Mouse (Mus musculus): ENCODE data around the gene Ifnlr1. TPM values are rescaled to one million over a fixed set of nuclear protein-coding genes. Genes with fewer than 3 reads are reported as not detected.

Ifnlr1 gene
- polyA plus RNA-seq, 1 experiment: 0.25 TPM

- Histone ChIP-seq H3K4me1 (ENCODE audit: control insufficient read depth, insufficient read depth, low read length) (no peaks in the 10 kb centered on the region), H3K27ac (ENCODE audit: insufficient read depth, low read length) (no peak overlapping the region), H3K4me3 (ENCODE audit: insufficient read depth, low read length) (no peak overlapping the region)
- TF ChIP-seq CTCF (IDR thresholded peaks at IDR 0.05; ENCODE audit: borderline replicate concordance, insufficient read depth, low read length): no peak
- TF ChIP-seq POLR2A (IDR thresholded peaks at IDR 0.05; ENCODE audit: low read depth, low read length): no peak
Measured at GRCm38 (mm10) chr4:135681789-135682188, 4.3 kb upstream of the Ifnlr1 start.

GRCm38 (mm10) chr4:135683553-135683952 is 2.5 kb upstream of the Ifnlr1 start:
- TF ChIP-seq CTCF (IDR thresholded peaks at IDR 0.05; ENCODE audit: borderline replicate concordance, insufficient read depth, low read length) (peak; percentile 10; the same call in 1 of the 2 replicates), POLR2A (IDR thresholded peaks at IDR 0.05; ENCODE audit: low read depth, low read length) (no peak)
- Histone ChIP-seq H3K4me1 (ENCODE audit: control insufficient read depth, insufficient read depth, low read length) (no peaks in the 10 kb centered on the region), H3K27ac (ENCODE audit: insufficient read depth, low read length) (no peak overlapping the region), H3K4me3 (ENCODE audit: insufficient read depth, low read length) (no peak overlapping the region)

- no peaks in the 10 kb centered on the region for H3K4me1 ChIP-seq (ENCODE audit: control insufficient read depth, insufficient read depth, low read length)
- no peak for TF ChIP-seq POLR2A (IDR thresholded peaks at IDR 0.05; ENCODE audit: low read depth, low read length)
- TF ChIP-seq CTCF (IDR thresholded peaks at IDR 0.05; ENCODE audit: borderline replicate concordance, insufficient read depth, low read length): no peak
- no peak overlapping the region for H3K27ac ChIP-seq (ENCODE audit: insufficient read depth, low read length)
- no peak overlapping the region for H3K4me3 ChIP-seq (ENCODE audit: insufficient read depth, low read length)
Measured at GRCm38 (mm10) chr4:135684731-135685130, 1.4 kb upstream of the Ifnlr1 start.

- Histone ChIP-seq H3K27ac (ENCODE audit: insufficient read depth, low read length) (no peak overlapping the region), H3K4me3 (ENCODE audit: insufficient read depth, low read length) (peak overlapping the region; percentile 37), H3K4me1 (ENCODE audit: control insufficient read depth, insufficient read depth, low read length) (no peaks in the 10 kb centered on the region)
- TF ChIP-seq POLR2A (IDR thresholded peaks at IDR 0.05; ENCODE audit: low read depth, low read length) (no peak), CTCF (IDR thresholded peaks at IDR 0.05; ENCODE audit: borderline replicate concordance, insufficient read depth, low read length) (no peak)
Measured at GRCm38 (mm10) chr4:135686568-135686953, 474 bp downstream of the Ifnlr1 start.

GRCm38 (mm10) chr4:135689797-135690196 is 3.7 kb downstream of the Ifnlr1 start:
- Histone ChIP-seq H3K27ac (ENCODE audit: insufficient read depth, low read length) (no peak overlapping the region), H3K4me1 (ENCODE audit: control insufficient read depth, insufficient read depth, low read length) (no peaks in the 10 kb centered on the region), H3K4me3 (ENCODE audit: insufficient read depth, low read length) (no peak overlapping the region)
- TF ChIP-seq CTCF (IDR thresholded peaks at IDR 0.05; ENCODE audit: borderline replicate concordance, insufficient read depth, low read length) (no peak), POLR2A (IDR thresholded peaks at IDR 0.05; ENCODE audit: low read depth, low read length) (no peak)

- no peak overlapping the region for H3K27ac ChIP-seq (ENCODE audit: insufficient read depth, low read length)
- TF ChIP-seq POLR2A (IDR thresholded peaks at IDR 0.05; ENCODE audit: low read depth, low read length) (no peak), CTCF (IDR thresholded peaks at IDR 0.05; ENCODE audit: borderline replicate concordance, insufficient read depth, low read length) (no peak)
- no peaks in the 10 kb centered on the region for H3K4me1 ChIP-seq (ENCODE audit: control insufficient read depth, insufficient read depth, low read length)
- no peak overlapping the region for H3K4me3 ChIP-seq (ENCODE audit: insufficient read depth, low read length)
Measured at GRCm38 (mm10) chr4:135690241-135690640, 4.2 kb downstream of the Ifnlr1 start.

GRCm38 (mm10) chr4:135692916-135693315 is 6.8 kb downstream of the Ifnlr1 start:
- no peak for TF ChIP-seq CTCF (IDR thresholded peaks at IDR 0.05; ENCODE audit: borderline replicate concordance, insufficient read depth, low read length)
- no peak for TF ChIP-seq POLR2A (IDR thresholded peaks at IDR 0.05; ENCODE audit: low read depth, low read length)
- Histone ChIP-seq H3K27ac (ENCODE audit: insufficient read depth, low read length) (no peak overlapping the region), H3K4me1 (ENCODE audit: control insufficient read depth, insufficient read depth, low read length) (no peaks in the 10 kb centered on the region), H3K4me3 (ENCODE audit: insufficient read depth, low read length) (no peak overlapping the region)

GRCm38 (mm10) chr4:135698498-135698897 is 12.4 kb downstream of the Ifnlr1 start:
- TF ChIP-seq POLR2A (IDR thresholded peaks at IDR 0.05; ENCODE audit: low read depth, low read length): no peak
- no peak for TF ChIP-seq CTCF (IDR thresholded peaks at IDR 0.05; ENCODE audit: borderline replicate concordance, insufficient read depth, low read length)
- no peak overlapping the region for H3K4me3 ChIP-seq (ENCODE audit: insufficient read depth, low read length)
- no peaks in the 10 kb centered on the region for H3K4me1 ChIP-seq (ENCODE audit: control insufficient read depth, insufficient read depth, low read length)
- no peak overlapping the region for H3K27ac ChIP-seq (ENCODE audit: insufficient read depth, low read length)

GRCm38 (mm10) chr4:135703497-135703896 is 17.4 kb downstream of the Ifnlr1 start:
- Histone ChIP-seq H3K4me1 (ENCODE audit: control insufficient read depth, insufficient read depth, low read length) (no peaks in the 10 kb centered on the region), H3K4me3 (ENCODE audit: insufficient read depth, low read length) (no peak overlapping the region), H3K27ac (ENCODE audit: insufficient read depth, low read length) (no peak overlapping the region)
- TF ChIP-seq CTCF (IDR thresholded peaks at IDR 0.05; ENCODE audit: borderline replicate concordance, insufficient read depth, low read length): no peak
- TF ChIP-seq POLR2A (IDR thresholded peaks at IDR 0.05; ENCODE audit: low read depth, low read length): no peak

- H3K4me3 ChIP-seq (ENCODE audit: insufficient read depth, low read length): no peak overlapping the region
- no peaks in the 10 kb centered on the region for H3K4me1 ChIP-seq (ENCODE audit: control insufficient read depth, insufficient read depth, low read length)
- H3K27ac ChIP-seq (ENCODE audit: insufficient read depth, low read length): no peak overlapping the region
- no peak for TF ChIP-seq CTCF (IDR thresholded peaks at IDR 0.05; ENCODE audit: borderline replicate concordance, insufficient read depth, low read length)
- no peak for TF ChIP-seq POLR2A (IDR thresholded peaks at IDR 0.05; ENCODE audit: low read depth, low read length)
Measured at GRCm38 (mm10) chr4:135704016-135704415, 17.9 kb downstream of the Ifnlr1 start.

- Histone ChIP-seq H3K27ac (ENCODE audit: insufficient read depth, low read length) (no peak overlapping the region), H3K4me3 (ENCODE audit: insufficient read depth, low read length) (no peak overlapping the region), H3K4me1 (ENCODE audit: control insufficient read depth, insufficient read depth, low read length) (no peaks in the 10 kb centered on the region)
- TF ChIP-seq POLR2A (IDR thresholded peaks at IDR 0.05; ENCODE audit: low read depth, low read length): no peak
- TF ChIP-seq CTCF (IDR thresholded peaks at IDR 0.05; ENCODE audit: borderline replicate concordance, insufficient read depth, low read length): no peak
Measured at GRCm38 (mm10) chr4:135706045-135706444, 20.0 kb downstream of the Ifnlr1 start.
